ENCODE assay signal across 11 mouse cellular contexts in the genomic region with DNA sequence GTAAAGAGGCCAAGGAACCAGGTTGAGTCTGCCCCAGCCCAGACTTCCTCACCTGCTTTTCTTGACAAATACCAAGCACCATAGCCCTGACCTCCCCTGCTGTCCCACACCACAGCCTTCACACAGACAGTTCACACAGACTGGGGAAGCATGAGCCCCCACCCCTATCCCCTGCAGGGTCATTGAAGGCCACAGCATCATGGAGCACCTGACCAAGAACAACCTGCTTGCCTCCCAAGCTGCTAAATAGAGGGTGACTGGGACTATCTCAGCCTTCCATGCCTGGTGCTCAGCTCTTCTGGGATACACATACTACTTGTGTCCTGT.
DNase-seq lines count a peak whose midpoint lies in the region; ATAC-seq lines count a peak whose summit lies in the region.
"Had no signal": no experiment of that assay in that cellular context is flagged by ENCODE, and none has a peak within 500 bp of the region (broad histone marks: within the 10 kb centered on the region; RNA-seq: fewer than 3 reads in every experiment).

No protein-coding gene starts in this region.

- H3K4me2 ChIP-seq in lung, embryonic 15.5 days, result no peak overlapping the region
- no peak overlapping the region for H3K4me2 ChIP-seq in intestine, embryonic 16.5 days (ENCODE audit: low read depth, low read length)
- H3K4me2 ChIP-seq in stomach, embryonic 14.5 days (replicated peaks; ENCODE audit: low read depth, low read length), result no peak overlapping the region

- intact Hi-C loops in gastrocnemius, postnatal 36 days (cut with DNase I), result no loop called here

- no peak overlapping the region for H3K4me3 ChIP-seq in heart, embryonic 10.5 days
- H3K4me3 ChIP-seq in lung, embryonic 15.5 days, result no peak overlapping the region
- no peak overlapping the region for H3K4me3 ChIP-seq in intestine, embryonic 16.5 days (ENCODE audit: low read length)
- no peak overlapping the region for H3K4me3 ChIP-seq in stomach, embryonic 14.5 days (ENCODE audit: low read depth, low read length)

- no peak overlapping the region for H3K9ac ChIP-seq in lung, embryonic 15.5 days
- H3K9ac ChIP-seq in intestine, embryonic 16.5 days (ENCODE audit: low read depth, low read length), result peak overlapping the region; percentile 33; the same call in 1 of the 2 replicates
- no peak overlapping the region for H3K9ac ChIP-seq in stomach, embryonic 14.5 days (replicated peaks; ENCODE audit: low read depth, low read length)
- H3K9ac ChIP-seq: liver, embryonic 14.5 days had no signal

- no peak for ATAC-seq in lung, embryonic 15.5 days (ENCODE audit: borderline replicate concordance, extremely low read depth, low FRiP score, low TSS enrichment)
- ATAC-seq in intestine, embryonic 16.5 days, result peak; percentile 26; the same call in 1 of the 2 replicates
- 0 out of 2 replicates have a peak, but pooled peaks have one; percentile 17 for ATAC-seq in stomach, embryonic 14.5 days (ENCODE audit: insufficient number of reproducible peaks, insufficient read depth, low FRiP score, low read depth)
- ATAC-seq: inflammation-experienced regulatory T-cells, adult 6 months had no signal

- no peak for DNase-seq in heart, embryonic 10.5 days (ENCODE audit: low spot score)
- no peak for DNase-seq in heart, adult 9 months (ENCODE audit: low spot score in 2 of 2)
- DNase-seq in lung, adult 18-20 months, result no peak
- no peak for DNase-seq in gastrocnemius, postnatal 36 days
- no peak for DNase-seq in kidney, postnatal 36 days
- DNase-seq: B cell, adult 2 months had no signal

- no peaks in the 10 kb centered on the region for H3K9me3 ChIP-seq in heart, embryonic 10.5 days
- H3K9me3 ChIP-seq in lung, embryonic 15.5 days, result no peaks in the 10 kb centered on the region
- H3K9me3 ChIP-seq in intestine, embryonic 16.5 days (ENCODE audit: control insufficient read depth, low read length), result no peaks in the 10 kb centered on the region
- H3K9me3 ChIP-seq in stomach, embryonic 14.5 days (ENCODE audit: control insufficient read depth, low read depth, low read length), result no peaks in the 10 kb centered on the region

- H3K4me1 ChIP-seq in heart, embryonic 10.5 days, result peaks cover 32% of the 10 kb centered on the region
- peaks cover 20% of the 10 kb centered on the region for H3K4me1 ChIP-seq in lung, embryonic 15.5 days
- H3K4me1 ChIP-seq in intestine, embryonic 16.5 days (ENCODE audit: control insufficient read depth, insufficient read depth, low read length), result peaks cover 15% of the 10 kb centered on the region
- H3K4me1 ChIP-seq in stomach, embryonic 14.5 days (ENCODE audit: control insufficient read depth, insufficient read depth, low read length), result peaks cover 19% of the 10 kb centered on the region

- peaks cover 8% of the 10 kb centered on the region for H3K36me3 ChIP-seq in heart, embryonic 10.5 days
- H3K36me3 ChIP-seq in lung, embryonic 15.5 days, result no peaks in the 10 kb centered on the region
- 0 out of 2 replicates have a peak, but pooled peaks cover 2% of the 10 kb centered on the region for H3K36me3 ChIP-seq in intestine, embryonic 16.5 days (ENCODE audit: control insufficient read depth, insufficient read depth, low read length)
- H3K36me3 ChIP-seq in stomach, embryonic 14.5 days (ENCODE audit: control insufficient read depth, insufficient read depth, low read length), result no peaks in the 10 kb centered on the region; the same call in 1 of the 2 replicates

- H3K27me3 ChIP-seq in heart, embryonic 10.5 days (ENCODE audit: insufficient read depth, poor library complexity, severe bottlenecking), result no peaks in the 10 kb centered on the region
- no peaks in the 10 kb centered on the region for H3K27me3 ChIP-seq in lung, embryonic 15.5 days
- no peaks in the 10 kb centered on the region for H3K27me3 ChIP-seq in intestine, embryonic 16.5 days (replicated peaks; ENCODE audit: control insufficient read depth, insufficient read depth, low read length)
- no peaks in the 10 kb centered on the region for H3K27me3 ChIP-seq in stomach, embryonic 14.5 days (ENCODE audit: control insufficient read depth, insufficient read depth, low read length)

- H3K27ac ChIP-seq in heart, embryonic 10.5 days, result peak overlapping the region; percentile 71
- H3K27ac ChIP-seq in lung, embryonic 15.5 days, result peak overlapping the region; percentile 59
- H3K27ac ChIP-seq in intestine, embryonic 16.5 days (ENCODE audit: low read length), result peak overlapping the region; percentile 35
- peak overlapping the region; percentile 52 for H3K27ac ChIP-seq in stomach, embryonic 14.5 days (ENCODE audit: low read length)
- H3K27ac ChIP-seq: liver, embryonic 14.5 days had no signal
